Mouse (Mus musculus) kidney, embryonic 15.5 days (tissue): ENCODE results near the gene Dab2ip. TPM values are rescaled to one million over a fixed set of nuclear protein-coding genes. Genes with fewer than 3 reads are reported as not detected.

ENCODE experiments used
- polyA plus RNA-seq: library from polyadenylated mRNA; unstranded; fragments of >200 nt; fragmentation: Nextera tagmentation; extraction: Ambion mirVana; gene quantifications from 2 replicates; pipeline ENCODE4 v1.2.1, GENCODE M21; 2015

Gene Dab2ip
- polyA plus RNA-seq, 1 experiment from 2014 or later, result 37.5 TPM

Other genes with a start within 250 kb of the Dab2ip start
- gene Stom, start 221.3 kb upstream of the Dab2ip start, polyA plus RNA-seq, result 31.6 and 34.1 TPM in 2 replicates
- not detected in 2 replicates for gene 4930568D16Rik, start 190.5 kb upstream of the Dab2ip start, polyA plus RNA-seq
- gene 4930402F06Rik, start 161.1 kb upstream of the Dab2ip start, polyA plus RNA-seq, result not detected in 2 replicates
- 20.5 and 22.3 TPM in 2 replicates for gene Ggta1, start 95.0 kb upstream of the Dab2ip start, polyA plus RNA-seq